ENCODE assay signal across 10 mouse cellular contexts in genomic region chr7:81464116-81464515, GRCm38 (mm10). TPM values are rescaled to one million over a fixed set of nuclear protein-coding genes. Genes with fewer than 3 reads are reported as not detected.
A peak's percentile ranks its signal among the peaks of the same experiment; 100 is the strongest.
DNase-seq lines count a peak whose midpoint lies in the region; ATAC-seq and TF ChIP-seq lines count a peak whose summit lies in the region.
"Had no signal": no experiment of that assay in that cellular context is flagged by ENCODE, and none has a peak within 500 bp of the region (broad histone marks: within the 10 kb centered on the region; RNA-seq: fewer than 3 reads in every experiment).

No protein-coding gene starts in this region.

- no peak for ATAC-seq in kidney, postnatal 0 days (replicated peaks; ENCODE audit: low FRiP score, low read depth)

- H3K36me3 ChIP-seq in kidney, postnatal 0 days (ENCODE audit: insufficient read depth, low read length), result no peaks in the 10 kb centered on the region
- no peaks in the 10 kb centered on the region for H3K36me3 ChIP-seq in limb, embryonic 10.5 days

- no peak overlapping the region for H3K4me3 ChIP-seq in kidney, postnatal 0 days (replicated peaks; ENCODE audit: low read depth, low read length)
- H3K4me3 ChIP-seq in limb, embryonic 10.5 days, result no peak overlapping the region
- H3K4me3 ChIP-seq: gastrocnemius, adult 2 months had no signal

- peak; percentile 70 for DNase-seq in kidney, postnatal 0 days (ENCODE audit: low spot score)
- no peak for DNase-seq in kidney, adult 18-20 months
- DNase-seq in ES-CJ7 (ENCODE audit: low read depth, low spot score) (peak; percentile 55), adipocyte (ENCODE audit: low spot score) (peak; percentile 22)
- DNase-seq in limb, embryonic 10.5 days (ENCODE audit: low spot score), result peak; percentile 78
- no peak for DNase-seq in layer of hippocampus, adult 11-12 months (ENCODE audit: low spot score)
- DNase-seq in left cerebral cortex, postnatal 25 days (ENCODE audit: low spot score in 2 of 2), result no peak
- DNase-seq in left cerebral cortex, postnatal 10 days (ENCODE audit: extremely low spot score in 1 of 2, low spot score in 2 of 2), result no peak
- DNase-seq: gastrocnemius, adult 2 months had no signal

- H3K4me1 ChIP-seq in kidney, postnatal 0 days (replicated peaks; ENCODE audit: insufficient read depth, low read length), result no peaks in the 10 kb centered on the region
- no peaks in the 10 kb centered on the region for H3K4me1 ChIP-seq in limb, embryonic 10.5 days

- no peak overlapping the region for H3K9ac ChIP-seq in kidney, postnatal 0 days (ENCODE audit: low read depth, low read length)

- no peak overlapping the region for H3K27ac ChIP-seq in kidney, postnatal 0 days
- H3K27ac ChIP-seq in limb, embryonic 10.5 days, result no peak overlapping the region
- H3K27ac ChIP-seq: gastrocnemius, adult 2 months had no signal

- intact Hi-C loops in left cerebral cortex, postnatal 25 days (cut with DNase I), result no loop called here
- intact Hi-C loops in left cerebral cortex, postnatal 10 days (cut with DNase I), result no loop called here

- WGBS in kidney, postnatal 0 days, result 3% methylated on average over 4 of the region's 4 CpGs
- WGBS in limb, embryonic 10.5 days, result 2% methylated on average over 4 of the region's 4 CpGs

- no peak overlapping the region for H3K4me2 ChIP-seq in kidney, postnatal 0 days (ENCODE audit: low read length)

- H3K27me3 ChIP-seq in kidney, postnatal 0 days (ENCODE audit: insufficient read depth, low read length), result no peaks in the 10 kb centered on the region
- H3K27me3 ChIP-seq in limb, embryonic 10.5 days (ENCODE audit: low read depth, poor library complexity, severe bottlenecking), result peaks cover 17% of the 10 kb centered on the region; the same call in 1 of the 2 replicates

- TF ChIP-seq CTCF in kidney, postnatal 0 days (IDR thresholded peaks at IDR 0.05; ENCODE audit: low read depth), result no peak

- H3K9me3 ChIP-seq in kidney, postnatal 0 days (replicated peaks; ENCODE audit: low read length), result no peaks in the 10 kb centered on the region
- H3K9me3 ChIP-seq in limb, embryonic 10.5 days (replicated peaks), result no peaks in the 10 kb centered on the region

RNA-seq across cellular contexts. Expression of gene Cpeb1, which starts 8.9 kb away (rescaled TPM):
- 0.39 and 0.80 TPM in 2 replicates for polyA plus RNA-seq in kidney, postnatal 0 days (2015; fragmentation: Nextera tagmentation; extraction: Ambion mirVana)
- 0.08 TPM in 1 of 2 replicates, not detected in the other for polyA plus RNA-seq in limb, embryonic 10.5 days (2016; fragmentation: Nextera tagmentation; extraction: Ambion mirVana)
- 10 to 100 TPM; 64.6 to 69.3 TPM for total RNA-seq in left cerebral cortex, postnatal 25 days (2021)
- total RNA-seq in left cerebral cortex, postnatal 10 days (2021), result 10 to 100 TPM; 20.8 to 21.0 TPM

RNA-seq across cellular contexts. Expression of gene Ap3b2, which starts 29.6 kb away (rescaled TPM):
- polyA plus RNA-seq in kidney, postnatal 0 days (2015; fragmentation: Nextera tagmentation; extraction: Ambion mirVana), result 0.26 and 0.31 TPM in 2 replicates
- 0.08 and 0.10 TPM in 2 replicates for polyA plus RNA-seq in limb, embryonic 10.5 days (2016; fragmentation: Nextera tagmentation; extraction: Ambion mirVana)
- 100 to 1,000 TPM; 141 to 150 TPM for total RNA-seq in left cerebral cortex, postnatal 25 days (2021)
- 100 to 1,000 TPM; 150 to 156 TPM for total RNA-seq in left cerebral cortex, postnatal 10 days (2021)

RNA-seq across cellular contexts. Expression of gene BC048679, which starts 34.0 kb away (rescaled TPM):
- polyA plus RNA-seq in kidney, postnatal 0 days (2015; fragmentation: Nextera tagmentation; extraction: Ambion mirVana), result not detected in 2 replicates
- not detected in 2 replicates for polyA plus RNA-seq in limb, embryonic 10.5 days (2016; fragmentation: Nextera tagmentation; extraction: Ambion mirVana)
- not detected for total RNA-seq in left cerebral cortex, postnatal 25 days (2021)
- not detected for total RNA-seq in left cerebral cortex, postnatal 10 days (2021)
- total RNA-seq: left cerebral cortex, adult 8-10 months had no signal

Comparison
In these comparisons a context has a peak if more than half of its experiments do, and no peak if none do; other contexts are left out.
1. DNase-seq: peak in kidney, postnatal 0 days (single experiment), ES-CJ7 (single experiment), adipocyte (single experiment) and limb, embryonic 10.5 days (single experiment); none in kidney, adult 18-20 months (single experiment), layer of hippocampus, adult 11-12 months (single experiment), left cerebral cortex, postnatal 25 days (0 of 2) and left cerebral cortex, postnatal 10 days (0 of 2).